Mouse (Mus musculus) 3T3-L1 (cell line): ENCODE data around the gene Usf3.

Experiments
- DNase-seq: peaks from one replicate; pipeline ENCODE4 v3.0.0-alpha.2; 2015; ENCODE audit warnings: low read depth, low spot score

Gene Usf3

GRCm38 (mm10) chr16:44233019-44233418, 60.0 kb downstream of the Usf3 start:
- no peak for DNase-seq

- DNase-seq, result peak; percentile 76
These were observed 64.8 kb downstream of the Usf3 start for GRCm38 (mm10) chr16:44237836-44238235.

GRCm38 (mm10) chr16:44238835-44239263, 65.8 kb downstream of the Usf3 start:
- DNase-seq, result peak; percentile 33

- peak; percentile 60 for DNase-seq
These were observed 67.4 kb downstream of the Usf3 start for GRCm38 (mm10) chr16:44240406-44240805.

- DNase-seq, result peak; percentile 90
These were observed 69.6 kb downstream of the Usf3 start for GRCm38 (mm10) chr16:44242633-44243032.

- DNase-seq, result peak; percentile 36
These were observed 70.3 kb downstream of the Usf3 start for GRCm38 (mm10) chr16:44243323-44243722.

- no peak for DNase-seq
These were observed 76.9 kb downstream of the Usf3 start for GRCm38 (mm10) chr16:44249985-44250384.

- no peak for DNase-seq
These were observed 79.7 kb downstream of the Usf3 start for GRCm38 (mm10) chr16:44252735-44253134.

- DNase-seq, result no peak
These were observed 81.0 kb downstream of the Usf3 start for GRCm38 (mm10) chr16:44253797-44254634.

- DNase-seq, result peak; percentile 92
These were observed 81.7 kb downstream of the Usf3 start for GRCm38 (mm10) chr16:44254698-44255097.

GRCm38 (mm10) chr16:44257476-44257875, 84.4 kb downstream of the Usf3 start:
- DNase-seq, result no peak

GRCm38 (mm10) chr16:44264916-44265315, 91.9 kb downstream of the Usf3 start:
- DNase-seq, result no peak

- DNase-seq, result no peak
These were observed 92.5 kb downstream of the Usf3 start for GRCm38 (mm10) chr16:44265562-44265961.

GRCm38 (mm10) chr16:44268541-44269215, 95.6 kb downstream of the Usf3 start:
- DNase-seq, result no peak

- DNase-seq, result no peak
These were observed 96.5 kb downstream of the Usf3 start for GRCm38 (mm10) chr16:44269578-44269977.

GRCm38 (mm10) chr16:44270606-44271005, 97.6 kb downstream of the Usf3 start:
- DNase-seq, result no peak

GRCm38 (mm10) chr16:44271371-44272038, 98.5 kb downstream of the Usf3 start:
- no peak for DNase-seq
